Mouse (Mus musculus) lung, adult 2 months (tissue): ENCODE results near the gene Esyt2.

Source experiments
- CTCF ChIP-seq: fragments of 200-500 bp; IDR thresholded peaks from 2 replicates; pipeline ENCODE4 v1.5.1; 2011; ENCODE audit warnings: mild to moderate bottlenecking, low read length, control low read depth; ENCODE audit not compliant: insufficient read depth
- POLR2A ChIP-seq: fragments of 200-500 bp; IDR thresholded peaks from 2 replicates; pipeline ENCODE4 v1.6.1; 2011; ENCODE audit warnings: low read depth, mild to moderate bottlenecking, control low read depth, low read length, borderline replicate concordance; ENCODE audit errors: extremely low read depth

- TF ChIP-seq CTCF, result no peak
- TF ChIP-seq POLR2A, result no peak
Measured at GRCm38 (mm10) chr12:116394327-116394726, 113.3 kb downstream of the Esyt2 start.
